Mouse (Mus musculus): ENCODE measurements around the gene Mphosph8. TPM values are rescaled to one million over a fixed set of nuclear protein-coding genes. Genes with fewer than 3 reads are reported as not detected.

Gene Mphosph8
- polyA plus RNA-seq, 1 experiment from 2014 or later = 31.5 TPM

DNA sequence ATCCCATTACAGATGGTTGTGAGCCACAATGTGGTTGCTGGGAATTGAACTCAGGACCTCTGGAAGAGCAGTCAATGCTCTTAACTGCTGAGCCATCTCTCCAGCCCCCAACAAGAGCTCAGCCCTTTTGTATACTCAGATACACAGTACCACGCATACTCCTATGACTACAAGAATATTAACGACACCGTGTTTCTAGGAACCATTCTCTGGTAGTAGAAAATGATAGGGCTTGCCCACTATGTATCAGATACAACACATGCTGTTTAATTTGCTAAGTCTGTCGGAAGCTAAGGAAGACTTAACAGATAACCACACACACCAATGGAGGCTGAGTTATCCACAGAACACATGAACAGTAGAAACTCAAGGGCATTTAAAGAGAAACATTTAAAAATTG lies 34.6 kb downstream of the Mphosph8 start:
- Histone ChIP-seq H3K4me3 (ENCODE audit: control insufficient read depth in 1 of 2, insufficient read depth in 1 of 2, low read depth in 1 of 2, low read length in 2 of 2) (no peak overlapping the region), H3K27ac (replicated peaks in 1 of 2; ENCODE audit: control insufficient read depth in 1 of 2, insufficient read depth in 1 of 2, low read depth in 2 of 2, low read length in 2 of 2) (no peak overlapping the region), H3K9me3 (ENCODE audit: control insufficient read depth, low read length) (no peaks in the 10 kb centered on the region), H3K9ac (ENCODE audit: low read length) (no peak overlapping the region), H3K27me3 (ENCODE audit: control insufficient read depth, insufficient read depth, low read length) (no peaks in the 10 kb centered on the region), H3K4me2 (ENCODE audit: low read length) (no peak overlapping the region), H3K36me3 (ENCODE audit: control insufficient read depth, insufficient read depth, low read length) (peaks cover 33% of the 10 kb centered on the region), H3K4me1 (ENCODE audit: control insufficient read depth in 2 of 2, insufficient read depth in 2 of 2, low read length in 2 of 2) (peaks cover 3 to 10% of the 10 kb centered on the region in 2 experiments; a peak in 1 of 4 replicates)
- WGBS = 89% methylated on average over 4 of the region's 4 CpGs
- ATAC-seq (ENCODE audit: insufficient number of reproducible peaks, insufficient read depth, low FRiP score, low read depth) = no peak

DNA sequence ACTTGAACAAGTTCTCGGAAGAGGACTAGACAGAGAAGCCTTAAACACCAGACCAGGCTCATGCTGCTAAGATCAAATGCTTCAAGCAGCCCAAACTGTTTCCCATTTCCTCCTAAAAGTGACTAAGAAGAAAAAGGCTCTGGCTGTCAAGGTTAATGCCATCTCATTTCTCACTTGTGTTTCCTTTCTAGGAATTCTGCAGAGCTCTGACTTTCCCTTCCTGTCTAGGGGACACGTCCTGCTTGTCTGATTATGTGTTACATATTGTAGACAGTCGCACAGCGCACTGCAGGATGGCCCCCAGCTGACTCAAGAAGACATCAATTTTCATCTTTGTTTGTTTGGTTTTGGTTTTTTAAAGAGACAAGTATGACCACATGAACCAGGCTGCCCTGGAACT lies 37.6 kb downstream of the Mphosph8 start:
- WGBS = 67% methylated on average over 4 of the region's 4 CpGs
- Histone ChIP-seq H3K4me3 (ENCODE audit: control insufficient read depth in 1 of 2, insufficient read depth in 1 of 2, low read depth in 1 of 2, low read length in 2 of 2) (no peak overlapping the region), H3K4me1 (ENCODE audit: control insufficient read depth in 2 of 2, insufficient read depth in 2 of 2, low read length in 2 of 2) (peaks cover 3 to 10% of the 10 kb centered on the region in 2 experiments; a peak in 1 of 4 replicates), H3K27ac (replicated peaks in 1 of 2; ENCODE audit: control insufficient read depth in 1 of 2, insufficient read depth in 1 of 2, low read depth in 2 of 2, low read length in 2 of 2) (no peak overlapping the region), H3K36me3 (ENCODE audit: control insufficient read depth, insufficient read depth, low read length) (peaks cover 11% of the 10 kb centered on the region), H3K9ac (ENCODE audit: low read length) (no peak overlapping the region), H3K9me3 (ENCODE audit: control insufficient read depth, low read length) (no peaks in the 10 kb centered on the region), H3K27me3 (ENCODE audit: control insufficient read depth, insufficient read depth, low read length) (no peaks in the 10 kb centered on the region), H3K4me2 (ENCODE audit: low read length) (no peak overlapping the region)
- ATAC-seq (ENCODE audit: insufficient number of reproducible peaks, insufficient read depth, low FRiP score, low read depth) = no peak

DNA sequence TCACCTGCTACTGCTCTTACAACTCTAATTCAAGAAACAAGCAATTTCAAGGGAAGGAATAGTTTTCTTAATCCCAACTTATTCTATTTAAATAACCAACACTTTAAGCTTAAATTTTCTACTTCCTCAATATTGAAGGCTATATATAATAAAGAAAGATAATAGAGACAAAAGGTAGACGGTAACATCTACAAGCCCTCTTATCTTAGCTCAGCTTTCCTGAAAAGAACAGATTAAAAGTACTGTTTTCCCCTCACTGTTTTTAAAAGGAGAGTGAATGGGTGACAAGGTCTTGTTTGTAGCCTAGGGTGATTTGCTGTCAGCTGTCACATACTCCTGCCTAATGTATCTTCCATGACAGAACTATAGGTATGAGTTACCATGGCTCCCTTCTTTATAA lies 58.4 kb downstream of the Mphosph8 start:
- ATAC-seq (ENCODE audit: insufficient number of reproducible peaks, insufficient read depth, low FRiP score, low read depth) = no peak
- Histone ChIP-seq H3K9ac (ENCODE audit: low read length) (no peak overlapping the region), H3K27ac (replicated peaks in 1 of 2; ENCODE audit: control insufficient read depth in 1 of 2, insufficient read depth in 1 of 2, low read depth in 2 of 2, low read length in 2 of 2) (no peak overlapping the region), H3K36me3 (ENCODE audit: control insufficient read depth, insufficient read depth, low read length) (peaks cover 19% of the 10 kb centered on the region), H3K4me2 (ENCODE audit: low read length) (no peak overlapping the region), H3K9me3 (ENCODE audit: control insufficient read depth, low read length) (no peaks in the 10 kb centered on the region), H3K4me3 (ENCODE audit: control insufficient read depth in 1 of 2, insufficient read depth in 1 of 2, low read depth in 1 of 2, low read length in 2 of 2) (no peak overlapping the region), H3K4me1 (ENCODE audit: control insufficient read depth in 2 of 2, insufficient read depth in 2 of 2, low read length in 2 of 2) (no peaks in the 10 kb centered on the region), H3K27me3 (ENCODE audit: control insufficient read depth, insufficient read depth, low read length) (no peaks in the 10 kb centered on the region)
- WGBS = 58% methylated on average over 1 of the region's 1 CpGs

DNA sequence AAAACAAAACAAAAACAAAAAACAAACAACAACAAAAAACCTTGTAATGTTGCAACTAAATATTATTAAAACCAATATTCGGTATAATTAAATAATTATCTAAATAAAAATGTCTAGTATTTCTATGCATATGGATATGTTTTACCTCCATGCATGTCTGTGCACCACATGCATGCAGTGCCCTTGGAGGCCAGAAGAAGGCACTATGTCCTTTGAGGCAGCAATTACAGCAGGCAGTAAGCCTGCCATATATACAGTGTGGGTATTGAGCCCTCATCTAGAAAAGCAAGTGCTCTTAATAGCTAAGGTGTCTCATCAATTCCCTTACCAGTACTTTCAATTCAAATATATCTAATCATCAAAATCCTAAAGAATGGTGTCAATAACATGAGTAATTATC lies 72.1 kb downstream of the Mphosph8 start:
- Histone ChIP-seq H3K4me3 (ENCODE audit: control insufficient read depth in 1 of 2, insufficient read depth in 1 of 2, low read depth in 1 of 2, low read length in 2 of 2) (no peak overlapping the region), H3K36me3 (ENCODE audit: control insufficient read depth, insufficient read depth, low read length) (peaks cover 31% of the 10 kb centered on the region), H3K27me3 (ENCODE audit: control insufficient read depth, insufficient read depth, low read length) (no peaks in the 10 kb centered on the region), H3K27ac (replicated peaks in 1 of 2; ENCODE audit: control insufficient read depth in 1 of 2, insufficient read depth in 1 of 2, low read depth in 2 of 2, low read length in 2 of 2) (no peak overlapping the region), H3K4me2 (ENCODE audit: low read length) (no peak overlapping the region), H3K9ac (ENCODE audit: low read length) (no peak overlapping the region), H3K4me1 (ENCODE audit: control insufficient read depth in 2 of 2, insufficient read depth in 2 of 2, low read length in 2 of 2) (peaks cover 0 to 2% of the 10 kb centered on the region in 2 experiments; a peak in 1 of 4 replicates), H3K9me3 (ENCODE audit: control insufficient read depth, low read length) (no peaks in the 10 kb centered on the region)
- no peak for ATAC-seq (ENCODE audit: insufficient number of reproducible peaks, insufficient read depth, low FRiP score, low read depth)
- 96% methylated on average over 1 of the region's 1 CpGs for WGBS

Other genes starting within 250 kb of the Mphosph8 start
- 8.2 and 8.6 TPM in 2 replicates for gene Cenpj, start 92.8 kb upstream of the Mphosph8 start, polyA plus RNA-seq (2014; fragmentation: Nextera tagmentation; extraction: Ambion mirVana)
- gene Parp4, start 92.6 kb upstream of the Mphosph8 start, polyA plus RNA-seq (2014; fragmentation: Nextera tagmentation; extraction: Ambion mirVana) = 12.5 TPM in 2 replicates
- 27.7 and 30.0 TPM in 2 replicates for gene Pspc1, start 110.1 kb downstream of the Mphosph8 start, polyA plus RNA-seq (2014; fragmentation: Nextera tagmentation; extraction: Ambion mirVana)
- 14.3 and 16.4 TPM in 2 replicates for gene Zmym5, start 143.5 kb downstream of the Mphosph8 start, polyA plus RNA-seq (2014; fragmentation: Nextera tagmentation; extraction: Ambion mirVana)
- gene Zmym2, start 218.4 kb downstream of the Mphosph8 start, polyA plus RNA-seq (2014; fragmentation: Nextera tagmentation; extraction: Ambion mirVana) = 28.3 and 30.2 TPM in 2 replicates